Mouse (Mus musculus) embryonic facial prominence, embryonic 12.5 days (tissue): Measurements from ENCODE around the gene Gm42372. TPM values are rescaled to one million over a fixed set of nuclear protein-coding genes. Genes with fewer than 3 reads are reported as not detected.
A peak's percentile ranks its signal among the peaks of the same experiment; 100 is the strongest.

Experiments used
- ATAC-seq: fragments of 200-750 bp; cut with Nextera tagmentation; 2 replicates; pipeline ENCODE4 v1.8.0; 2017; ENCODE audit not compliant: insufficient number of reproducible peaks, insufficient read depth, low FRiP score, low TSS enrichment
- H3K27ac ChIP-seq: fragments of 300-500 bp; sonication (generic); 2 replicates; pipeline ENCODE4 v1.5.1; 2016; ENCODE audit warnings: mild to moderate bottlenecking
- H3K27me3 ChIP-seq: fragments of 300-500 bp; sonication (generic); 2 replicates; pipeline ENCODE4 v1.6.1; 2016; ENCODE audit warnings: mild to moderate bottlenecking, moderate library complexity
- H3K36me3 ChIP-seq: fragments of 300-500 bp; sonication (generic); 2 replicates; pipeline ENCODE4 v1.6.1; 2016; ENCODE audit warnings: mild to moderate bottlenecking
- H3K4me1 ChIP-seq: fragments of 300-500 bp; sonication (generic); 2 replicates; pipeline ENCODE4 v1.6.1; 2016
- H3K4me2 ChIP-seq: fragments of 300-500 bp; sonication (generic); replicated peaks from 2 replicates; pipeline ENCODE4 v1.6.1; 2016; ENCODE audit warnings: mild to moderate bottlenecking, moderate library complexity
- H3K4me3 ChIP-seq: fragments of 300-500 bp; sonication (generic); 2 replicates; pipeline ENCODE4 v1.5.1; 2016; ENCODE audit warnings: mild to moderate bottlenecking
- H3K9ac ChIP-seq: fragments of 300-500 bp; sonication (generic); 2 replicates; pipeline ENCODE4 v1.6.1; 2016; ENCODE audit warnings: mild to moderate bottlenecking, moderate library complexity
- H3K9me3 ChIP-seq: fragments of 300-500 bp; sonication (generic); 2 replicates; pipeline ENCODE4 v1.6.1; 2016; ENCODE audit warnings: mild to moderate bottlenecking, moderate library complexity
- WGBS: fragments of 180-500 bp; shearing (Covaris S2); methylation state at CpG from one replicate; pipeline ENCODE4 v1.1.7; 2016; 5-methylcytosine and 5-hydroxymethylcytosine counted together
- polyA plus RNA-seq: library from polyadenylated mRNA; unstranded; fragments of >200 nt; fragmentation: Nextera tagmentation; extraction: Ambion mirVana; gene quantifications from 2 replicates; pipeline ENCODE4 v1.2.1, GENCODE M21; 2016

Gene Gm42372
- polyA plus RNA-seq, 1 experiment from 2014 or later: 0.36 TPM

GRCm38 (mm10) chr7:17026710-17027587 is 44.1 kb downstream of the Gm42372 start:
- Histone ChIP-seq H3K27me3 (no peaks in the 10 kb centered on the region), H3K4me2 (peak overlapping the region; percentile 83), H3K4me1 (peaks cover 22% of the 10 kb centered on the region), H3K27ac (peak overlapping the region; percentile 72; the same call in 1 of the 2 replicates), H3K9me3 (no peaks in the 10 kb centered on the region), H3K4me3 (peak overlapping the region; percentile 89), H3K36me3 (peaks cover 25% of the 10 kb centered on the region), H3K9ac (peak overlapping the region; percentile 84)
- 0 out of 2 replicates have a peak, but pooled peaks have one; percentile 0 for ATAC-seq
- WGBS: 6% methylated on average over 24 of the region's 24 CpGs

DNA sequence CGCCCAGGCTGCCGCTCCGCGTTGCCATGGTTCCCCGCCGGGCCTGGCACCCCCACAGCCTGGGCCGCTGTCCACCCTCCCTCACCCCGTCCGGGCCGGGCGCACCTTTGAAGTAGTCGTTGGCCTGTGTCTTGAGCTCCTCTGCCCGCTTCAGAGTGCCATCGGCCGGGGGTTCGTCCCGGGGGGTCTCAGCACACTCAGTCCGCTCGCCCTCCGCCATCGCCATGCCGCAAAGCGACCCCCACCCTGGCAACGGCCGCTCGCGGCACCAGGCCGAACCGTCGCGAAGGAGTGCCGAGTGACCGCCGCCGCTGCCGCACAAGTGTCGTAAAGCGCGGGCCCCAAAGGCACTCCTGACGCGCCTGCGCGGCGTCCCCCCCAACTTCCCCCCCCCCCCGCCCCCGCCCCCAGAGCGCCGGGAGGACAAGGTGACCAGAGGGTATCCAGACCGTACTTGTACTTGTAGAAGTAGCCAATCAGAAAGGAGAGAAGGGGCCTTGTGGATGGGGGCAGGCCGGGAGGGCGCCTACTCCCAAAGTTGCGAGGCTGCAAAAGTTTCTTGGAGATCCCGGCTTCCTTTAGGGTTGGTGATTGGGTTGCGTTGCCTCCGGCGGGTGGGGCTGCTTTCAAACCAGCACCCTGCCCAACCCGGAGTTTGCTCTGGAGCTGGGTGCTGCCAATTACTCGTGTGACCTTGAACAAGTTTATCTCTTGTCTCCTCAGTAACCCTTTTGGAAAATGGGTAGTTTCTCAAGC is 44.9 kb downstream of the Gm42372 start, which contains the start of gene Ppp5c:
Gene Ppp5c, minus strand, starts transcription at position 337 of the 756 bp plus-strand sequence.
- H3K4me2 ChIP-seq: peak within 1 kb of the TSS; percentile 83
- no peaks in the 10 kb centered on the region for H3K9me3 ChIP-seq
- H3K27me3 ChIP-seq: no peaks in the 10 kb centered on the region
- H3K27ac ChIP-seq: peak within 1 kb of the TSS; percentile 72
- H3K4me3 ChIP-seq: peak within 1 kb of the TSS; percentile 89
- peaks cover 20% of the 10 kb centered on the region for H3K36me3 ChIP-seq
- WGBS: under 1% methylated on average over 57 of the region's 58 CpGs
- H3K4me1 ChIP-seq: peaks cover 22% of the 10 kb centered on the region
- peak; percentile 71 for ATAC-seq
- peak within 1 kb of the TSS; percentile 84 for H3K9ac ChIP-seq

DNA sequence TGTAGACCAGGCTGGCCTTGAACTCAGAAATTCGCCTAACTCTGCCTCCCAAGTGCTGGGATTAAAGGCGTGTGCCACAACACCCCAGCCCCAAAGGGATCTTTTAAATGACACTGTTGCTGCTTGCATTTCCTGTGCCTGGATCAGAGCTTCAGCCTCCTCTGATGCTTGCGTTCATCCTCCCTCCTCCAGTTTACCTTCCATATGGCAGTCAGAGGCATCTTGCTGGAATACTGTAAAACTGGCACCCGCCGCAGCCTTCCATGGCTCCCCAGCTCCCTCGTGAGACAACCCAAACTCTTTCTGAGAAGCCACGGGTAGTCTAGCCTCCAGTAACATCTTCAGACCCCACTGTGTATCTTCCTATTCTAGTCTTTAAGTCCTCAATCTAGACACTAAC is 46.0 kb downstream of the Gm42372 start:
- no peak for ATAC-seq

GRCm38 (mm10) chr7:17030239-17030638 is 47.4 kb downstream of the Gm42372 start:
- peaks cover 25% of the 10 kb centered on the region for H3K36me3 ChIP-seq
- H3K9ac ChIP-seq: no peak overlapping the region
- H3K4me2 ChIP-seq: no peak overlapping the region
- H3K27me3 ChIP-seq: no peaks in the 10 kb centered on the region
- H3K9me3 ChIP-seq: no peaks in the 10 kb centered on the region
- no peak for ATAC-seq
- no peak overlapping the region for H3K27ac ChIP-seq
- peaks cover 19% of the 10 kb centered on the region for H3K4me1 ChIP-seq
- no peak overlapping the region for H3K4me3 ChIP-seq
- 81% methylated on average over 7 of the region's 7 CpGs for WGBS

More for the DNA sequence above, 46.0 kb downstream of the Gm42372 start:
- H3K36me3 ChIP-seq: peaks cover 22% of the 10 kb centered on the region
- WGBS: 74% methylated on average over 7 of the region's 7 CpGs
- no peaks in the 10 kb centered on the region for H3K9me3 ChIP-seq
- H3K4me1 ChIP-seq: peaks cover 22% of the 10 kb centered on the region
- no peak overlapping the region for H3K27ac ChIP-seq
- H3K4me2 ChIP-seq: no peak overlapping the region
- H3K27me3 ChIP-seq: no peaks in the 10 kb centered on the region
- no peak overlapping the region for H3K4me3 ChIP-seq
- H3K9ac ChIP-seq: no peak overlapping the region

Other genes with a start within 250 kb of the Gm42372 start
- gene Ap2s1, start 244.7 kb upstream of the Gm42372 start, polyA plus RNA-seq: 261 and 274 TPM in 2 replicates
- gene Slc1a5, start 201.7 kb upstream of the Gm42372 start, polyA plus RNA-seq: 33.3 and 34.0 TPM in 2 replicates
- 149 and 152 TPM in 2 replicates for gene Strn4, start 167.2 kb upstream of the Gm42372 start, polyA plus RNA-seq
- 31.4 and 33.6 TPM in 2 replicates for gene Fkrp, start 166.4 kb upstream of the Gm42372 start, polyA plus RNA-seq
- 15.3 and 16.8 TPM in 2 replicates for gene Prkd2, start 140.2 kb upstream of the Gm42372 start, polyA plus RNA-seq
- 13.4 and 14.6 TPM in 2 replicates for gene Dact3, start 107.8 kb upstream of the Gm42372 start, polyA plus RNA-seq
- 21.5 and 22.7 TPM in 2 replicates for gene Gng8, start 91.3 kb upstream of the Gm42372 start, polyA plus RNA-seq
- 1.7 and 2.2 TPM in 2 replicates for gene Ptgir, start 76.6 kb upstream of the Gm42372 start, polyA plus RNA-seq
- 123 and 134 TPM in 2 replicates for gene Calm3, start 59.0 kb upstream of the Gm42372 start, polyA plus RNA-seq
- gene Pnmal2, start 38.4 kb upstream of the Gm42372 start, polyA plus RNA-seq: 15.9 and 16.6 TPM in 2 replicates
- gene Pnmal1, start 23.4 kb upstream of the Gm42372 start, polyA plus RNA-seq: 2.8 and 3.6 TPM in 2 replicates
- gene Ccdc8, start 9.6 kb downstream of the Gm42372 start, polyA plus RNA-seq: 21.6 and 26.2 TPM in 2 replicates
- 110 TPM in 2 replicates for gene Ppp5c, start 44.8 kb downstream of the Gm42372 start, polyA plus RNA-seq
- gene Hif3a, start 79.3 kb downstream of the Gm42372 start, polyA plus RNA-seq: 10.7 and 13.0 TPM in 2 replicates
- 0.13 and 0.14 TPM in 2 replicates for gene Psg16, start 91.0 kb downstream of the Gm42372 start, polyA plus RNA-seq
- gene Ceacam3, start 167.2 kb downstream of the Gm42372 start, polyA plus RNA-seq: not detected in 2 replicates
- gene Psg29, start 220.4 kb downstream of the Gm42372 start, polyA plus RNA-seq: not detected in 2 replicates